Mouse (Mus musculus): ENCODE measurements at regions not wholly inside any gene's neighbourhood (a gene's known extent, or its start where the extent isn't known, plus 50 kb on each side); places are given as distances from the start of the nearest gene placed in this dataset.

- no peak for DNase-seq
Observed at GRCm38 (mm10) chr17:45235401-45235800, 198.1 kb downstream of the Cdc5l start.

- no peak for DNase-seq
Observed at GRCm38 (mm10) chr17:45232874-45233273, 200.7 kb downstream of the Cdc5l start.

GRCm38 (mm10) chr17:45227190-45227589, 206.3 kb downstream of the Cdc5l start:
- no peak for DNase-seq

GRCm38 (mm10) chr17:45226486-45226885, 207.1 kb downstream of the Cdc5l start:
- DNase-seq = no peak

- DNase-seq = peak; percentile 70
Observed at GRCm38 (mm10) chr17:45221625-45222024, 211.9 kb downstream of the Cdc5l start.

GRCm38 (mm10) chr17:45217126-45217525, 216.4 kb downstream of the Cdc5l start:
- DNase-seq = peak; percentile 71

- DNase-seq = peak; percentile 70
Observed at GRCm38 (mm10) chr17:45215067-45216049, 218.2 kb downstream of the Cdc5l start.

GRCm38 (mm10) chr17:45210984-45211383, 222.6 kb downstream of the Cdc5l start:
- DNase-seq = peak; percentile 72

- DNase-seq = peak; percentile 70
Observed at GRCm38 (mm10) chr17:45209387-45209663, 224.2 kb downstream of the Cdc5l start.

GRCm38 (mm10) chr17:45208596-45209386, 224.7 kb downstream of the Cdc5l start:
- peak; percentile 71 for DNase-seq

GRCm38 (mm10) chr17:45195779-45196178, 237.8 kb downstream of the Cdc5l start:
- DNase-seq = peak; percentile 60

- DNase-seq = peak; percentile 84
Observed at GRCm38 (mm10) chr17:45194786-45195281, 238.7 kb downstream of the Cdc5l start.

- DNase-seq = peak; percentile 75
Observed at GRCm38 (mm10) chr17:45193456-45194025, 240.0 kb downstream of the Cdc5l start.

- DNase-seq = peak; percentile 72
Observed at GRCm38 (mm10) chr17:45187402-45187801, 246.1 kb downstream of the Cdc5l start.

- no peak for DNase-seq
Observed at GRCm38 (mm10) chr17:45176340-45176739, 257.2 kb downstream of the Cdc5l start.

GRCm38 (mm10) chr17:45169257-45169994, 264.1 kb downstream of the Cdc5l start:
- DNase-seq = no peak
